Mouse (Mus musculus) kidney, embryonic 15.5 days (tissue): ENCODE data around the gene Ccnt2. TPM values are rescaled to one million over a fixed set of nuclear protein-coding genes. Genes with fewer than 3 reads are reported as not detected.

Source experiments
- ATAC-seq: fragments of 200-750 bp; cut with Nextera tagmentation; replicated peaks from 2 replicates; pipeline ENCODE4 v1.8.0; 2017; ENCODE audit warnings: moderate TSS enrichment; ENCODE audit not compliant: low FRiP score
- H3K27ac ChIP-seq: fragments of 300-500 bp; sonication (generic); 2 replicates; pipeline ENCODE4 v1.5.1; 2015; ENCODE audit warnings: mild to moderate bottlenecking, inconsistent platforms
- H3K27me3 ChIP-seq: fragments of 300-500 bp; sonication (generic); 2 replicates; pipeline ENCODE4 v1.6.1; 2015; ENCODE audit warnings: inconsistent platforms
- H3K36me3 ChIP-seq: fragments of 300-500 bp; sonication (generic); 2 replicates; pipeline ENCODE4 v1.6.1; 2015; ENCODE audit warnings: inconsistent platforms
- H3K4me1 ChIP-seq: fragments of 300-500 bp; sonication (generic); 2 replicates; pipeline ENCODE4 v1.6.1; 2015; ENCODE audit warnings: inconsistent platforms
- H3K4me2 ChIP-seq: fragments of 300-500 bp; sonication (generic); 2 replicates; pipeline ENCODE4 v1.6.1; 2015; ENCODE audit warnings: moderate library complexity, mild to moderate bottlenecking, inconsistent platforms
- H3K4me3 ChIP-seq: fragments of 300-500 bp; sonication (generic); replicated peaks from 2 replicates; pipeline ENCODE4 v1.5.1; 2015; ENCODE audit warnings: mild to moderate bottlenecking, inconsistent platforms
- H3K9ac ChIP-seq: fragments of 300-500 bp; sonication (generic); 2 replicates; pipeline ENCODE4 v1.6.1; 2015; ENCODE audit warnings: mild to moderate bottlenecking, inconsistent platforms
- H3K9me3 ChIP-seq: fragments of 300-500 bp; sonication (generic); replicated peaks from 2 replicates; pipeline ENCODE4 v1.6.1; 2016; ENCODE audit warnings: inconsistent platforms
- WGBS: fragments of 180-500 bp; shearing (Covaris S2); methylation state at CpG from one replicate; pipeline ENCODE4 v1.1.7; 2015; ENCODE audit warnings: mixed read lengths; 5-methylcytosine and 5-hydroxymethylcytosine counted together
- polyA plus RNA-seq: library from polyadenylated mRNA; unstranded; fragments of >200 nt; fragmentation: Nextera tagmentation; extraction: Ambion mirVana; gene quantifications from 2 replicates; pipeline ENCODE4 v1.2.1, GENCODE M21; 2015

The Ccnt2 gene
- polyA plus RNA-seq, 1 experiment from 2014 or later = 79.2 TPM

GRCm38 (mm10) chr1:127773198-127773802 is 664 bp upstream of the Ccnt2 start:
- Histone ChIP-seq H3K27ac (peak overlapping the region; percentile 94), H3K36me3 (peaks cover 5% of the 10 kb centered on the region; the same call in 1 of the 2 replicates), H3K9ac (peak overlapping the region; percentile 55), H3K4me3 (peak overlapping the region; percentile 77), H3K4me1 (peaks cover 12% of the 10 kb centered on the region), H3K4me2 (peak overlapping the region; percentile 61), H3K9me3 (no peaks in the 10 kb centered on the region), H3K27me3 (no peaks in the 10 kb centered on the region)
- ATAC-seq = peak; percentile 33; the same call in 1 of the 2 replicates
- WGBS = 2% methylated on average over 14 of the region's 14 CpGs

- peak overlapping the region; percentile 94 for H3K27ac ChIP-seq
- peak overlapping the region; percentile 81 for H3K9ac ChIP-seq
- WGBS = under 1% methylated on average over 31 of the region's 31 CpGs
- ATAC-seq = peak; percentile 34
- H3K4me1 ChIP-seq = peaks cover 12% of the 10 kb centered on the region
- H3K4me3 ChIP-seq = peak overlapping the region; percentile 77
- H3K36me3 ChIP-seq = peaks cover 9% of the 10 kb centered on the region; the same call in 1 of the 2 replicates
- peak overlapping the region; percentile 77 for H3K4me2 ChIP-seq
- no peaks in the 10 kb centered on the region for H3K27me3 ChIP-seq
- H3K9me3 ChIP-seq = no peaks in the 10 kb centered on the region
Measured at GRCm38 (mm10) chr1:127774501-127774880, 527 bp downstream of the Ccnt2 start.

GRCm38 (mm10) chr1:127775206-127775720 is 1.3 kb downstream of the Ccnt2 start:
- Histone ChIP-seq H3K36me3 (peaks cover 9% of the 10 kb centered on the region; the same call in 1 of the 2 replicates), H3K9me3 (no peaks in the 10 kb centered on the region), H3K27me3 (no peaks in the 10 kb centered on the region), H3K4me3 (peak overlapping the region; percentile 77), H3K4me1 (peaks cover 12% of the 10 kb centered on the region), H3K27ac (no peak overlapping the region), H3K4me2 (peak overlapping the region; percentile 77), H3K9ac (peak overlapping the region; percentile 81)
- WGBS = 10% methylated on average over 10 of the region's 10 CpGs
- no peak for ATAC-seq

- Histone ChIP-seq H3K4me1 (peaks cover 12% of the 10 kb centered on the region), H3K27me3 (no peaks in the 10 kb centered on the region), H3K9ac (no peak overlapping the region; the same call in 1 of the 2 replicates), H3K27ac (0 out of 2 replicates have a peak overlapping the region, but pooled peaks have one; percentile 18), H3K4me2 (peak overlapping the region; percentile 77), H3K36me3 (peaks cover 9% of the 10 kb centered on the region; the same call in 1 of the 2 replicates), H3K9me3 (no peaks in the 10 kb centered on the region), H3K4me3 (peak overlapping the region; percentile 6; the same call in 1 of the 2 replicates)
- no peak for ATAC-seq
- WGBS = 65% methylated on average over 6 of the region's 6 CpGs
Measured at GRCm38 (mm10) chr1:127776246-127776645, 2.3 kb downstream of the Ccnt2 start.

GRCm38 (mm10) chr1:127778611-127779010 is 4.6 kb downstream of the Ccnt2 start:
- WGBS = 89% methylated on average over 3 of the region's 3 CpGs
- Histone ChIP-seq H3K27ac (no peak overlapping the region), H3K4me2 (no peak overlapping the region), H3K27me3 (no peaks in the 10 kb centered on the region), H3K4me1 (peaks cover 13% of the 10 kb centered on the region), H3K9ac (no peak overlapping the region), H3K4me3 (no peak overlapping the region), H3K36me3 (peaks cover 9% of the 10 kb centered on the region; the same call in 1 of the 2 replicates), H3K9me3 (no peaks in the 10 kb centered on the region)
- no peak for ATAC-seq

GRCm38 (mm10) chr1:127780142-127780541 is 6.2 kb downstream of the Ccnt2 start:
- WGBS = 18% methylated on average over 3 of the region's 3 CpGs
- H3K4me3 ChIP-seq = no peak overlapping the region
- no peak for ATAC-seq

GRCm38 (mm10) chr1:127780849-127781248 is 6.9 kb downstream of the Ccnt2 start:
- H3K9me3 ChIP-seq = no peaks in the 10 kb centered on the region
- H3K9ac ChIP-seq = no peak overlapping the region
- H3K27me3 ChIP-seq = no peaks in the 10 kb centered on the region
- H3K27ac ChIP-seq = no peak overlapping the region
- no peak for ATAC-seq
- H3K4me3 ChIP-seq = no peak overlapping the region
- peaks cover 13% of the 10 kb centered on the region; the same call in 1 of the 2 replicates for H3K36me3 ChIP-seq
- 73% methylated on average over 2 of the region's 2 CpGs for WGBS
- no peak overlapping the region for H3K4me2 ChIP-seq
- H3K4me1 ChIP-seq = peaks cover 9% of the 10 kb centered on the region

More at GRCm38 (mm10) chr1:127780142-127780541, 6.2 kb downstream of the Ccnt2 start:
- no peaks in the 10 kb centered on the region for H3K9me3 ChIP-seq
- H3K36me3 ChIP-seq = peaks cover 13% of the 10 kb centered on the region; the same call in 1 of the 2 replicates
- H3K9ac ChIP-seq = no peak overlapping the region
- peaks cover 12% of the 10 kb centered on the region for H3K4me1 ChIP-seq
- no peaks in the 10 kb centered on the region for H3K27me3 ChIP-seq
- no peak overlapping the region for H3K27ac ChIP-seq
- H3K4me2 ChIP-seq = no peak overlapping the region

- H3K9ac ChIP-seq = no peak overlapping the region
- no peak for ATAC-seq
Measured at GRCm38 (mm10) chr1:127783862-127784261, 9.9 kb downstream of the Ccnt2 start.

GRCm38 (mm10) chr1:127785882-127786281 is 11.9 kb downstream of the Ccnt2 start:
- ATAC-seq = no peak

More at GRCm38 (mm10) chr1:127783862-127784261, 9.9 kb downstream of the Ccnt2 start:
- Histone ChIP-seq H3K4me1 (peaks cover 21% of the 10 kb centered on the region), H3K27me3 (no peaks in the 10 kb centered on the region), H3K9me3 (no peaks in the 10 kb centered on the region), H3K27ac (no peak overlapping the region), H3K4me3 (no peak overlapping the region), H3K4me2 (no peak overlapping the region), H3K36me3 (0 out of 2 replicates have a peak, but pooled peaks cover 8% of the 10 kb centered on the region)

GRCm38 (mm10) chr1:127788943-127789342 is 15.0 kb downstream of the Ccnt2 start:
- H3K4me2 ChIP-seq = no peak overlapping the region
- H3K36me3 ChIP-seq = peaks cover 19% of the 10 kb centered on the region
- 53% methylated on average over 6 of the region's 6 CpGs for WGBS
- no peaks in the 10 kb centered on the region for H3K9me3 ChIP-seq
- no peak overlapping the region for H3K4me3 ChIP-seq
- H3K4me1 ChIP-seq = peaks cover 18% of the 10 kb centered on the region
- H3K27ac ChIP-seq = 0 out of 2 replicates have a peak overlapping the region, but pooled peaks have one; percentile 0
- no peaks in the 10 kb centered on the region for H3K27me3 ChIP-seq
- no peak overlapping the region for H3K9ac ChIP-seq
- no peak for ATAC-seq

More at GRCm38 (mm10) chr1:127785882-127786281, 11.9 kb downstream of the Ccnt2 start:
- 0 out of 2 replicates have a peak, but pooled peaks cover 3% of the 10 kb centered on the region for H3K36me3 ChIP-seq
- no peak overlapping the region for H3K4me2 ChIP-seq
- H3K27ac ChIP-seq = no peak overlapping the region
- H3K9ac ChIP-seq = no peak overlapping the region
- no peaks in the 10 kb centered on the region for H3K27me3 ChIP-seq
- H3K4me3 ChIP-seq = no peak overlapping the region
- 49% methylated on average over 1 of the region's 1 CpGs for WGBS
- H3K4me1 ChIP-seq = peaks cover 21% of the 10 kb centered on the region
- no peaks in the 10 kb centered on the region for H3K9me3 ChIP-seq

- WGBS = 88% methylated on average over 1 of the region's 1 CpGs
- Histone ChIP-seq H3K4me3 (no peak overlapping the region), H3K9me3 (no peaks in the 10 kb centered on the region), H3K4me1 (no peaks in the 10 kb centered on the region; the same call in 1 of the 2 replicates), H3K9ac (no peak overlapping the region), H3K36me3 (peaks cover 34% of the 10 kb centered on the region), H3K27ac (no peak overlapping the region), H3K27me3 (no peaks in the 10 kb centered on the region), H3K4me2 (no peak overlapping the region)
- ATAC-seq = no peak
Measured at GRCm38 (mm10) chr1:127793459-127793858, 19.5 kb downstream of the Ccnt2 start.

- no peak overlapping the region for H3K9ac ChIP-seq
- no peaks in the 10 kb centered on the region for H3K27me3 ChIP-seq
- H3K36me3 ChIP-seq = peaks cover 48% of the 10 kb centered on the region
- H3K4me3 ChIP-seq = no peak overlapping the region
- no peak overlapping the region for H3K4me2 ChIP-seq
- 92% methylated on average over 6 of the region's 6 CpGs for WGBS
- H3K27ac ChIP-seq = no peak overlapping the region
- H3K4me1 ChIP-seq = no peaks in the 10 kb centered on the region
- no peaks in the 10 kb centered on the region for H3K9me3 ChIP-seq
- no peak for ATAC-seq
Measured at GRCm38 (mm10) chr1:127795087-127795769, 21.3 kb downstream of the Ccnt2 start.
